Comparison of ENCODE assay signal across 10 mouse cellular contexts in genomic region chr2:165337191-165337590, GRCm38 (mm10). TPM values are rescaled to one million over a fixed set of nuclear protein-coding genes. Genes with fewer than 3 reads are reported as not detected.
DNase-seq lines count a peak whose midpoint lies in the region; ATAC-seq and TF ChIP-seq lines count a peak whose summit lies in the region.
"Had no signal": no experiment of that assay in that cellular context is flagged by ENCODE, and none has a peak within 500 bp of the region (broad histone marks: within the 10 kb centered on the region; RNA-seq: fewer than 3 reads in every experiment).

No protein-coding gene starts in this region.

- in situ Hi-C loops in CH12.LX (cut with MboI; ENCODE audit: low pct_ligation_motif_present, low pct_unique_long_range_greater_than_20kb, low sequenced_read_pairs), result loop anchor here (10.0 kb wide), 1 partner anchor 262 kb away; no protein-coding TSS in a partner anchor

- H3K36me3 ChIP-seq in kidney, embryonic 15.5 days, result no peaks in the 10 kb centered on the region
- H3K36me3 ChIP-seq in CH12.LX (replicated peaks in 1 of 2; ENCODE audit: control insufficient read depth in 1 of 2, insufficient read depth in 1 of 2, low read length in 1 of 2), result no peaks in the 10 kb centered on the region
- H3K36me3 ChIP-seq in embryonic facial prominence, embryonic 11.5 days (replicated peaks; ENCODE audit: control insufficient read depth, insufficient read depth, low read depth, low read length), result no peaks in the 10 kb centered on the region
- no peaks in the 10 kb centered on the region for H3K36me3 ChIP-seq in lung, postnatal 0 days (ENCODE audit: insufficient read depth, low read length)
- H3K36me3 ChIP-seq: embryonic facial prominence, embryonic 12.5 days; liver, embryonic 13.5 days had no signal

- H3K9ac ChIP-seq in kidney, embryonic 15.5 days, result no peak overlapping the region
- no peak overlapping the region for H3K9ac ChIP-seq in CH12.LX (ENCODE audit: insufficient read depth, low read depth)
- no peak overlapping the region for H3K9ac ChIP-seq in embryonic facial prominence, embryonic 11.5 days (replicated peaks; ENCODE audit: low read length)
- H3K9ac ChIP-seq in lung, postnatal 0 days (replicated peaks; ENCODE audit: low read depth), result no peak overlapping the region
- H3K9ac ChIP-seq: embryonic facial prominence, embryonic 12.5 days; liver, embryonic 13.5 days had no signal

- H3K27ac ChIP-seq in kidney, embryonic 15.5 days, result no peak overlapping the region
- no peak overlapping the region for H3K27ac ChIP-seq in CH12.LX (ENCODE audit: insufficient read depth, low read depth)
- no peak overlapping the region for H3K27ac ChIP-seq in embryonic facial prominence, embryonic 11.5 days (replicated peaks; ENCODE audit: low read depth, low read length)
- H3K27ac ChIP-seq in lung, postnatal 0 days (ENCODE audit: low read length), result no peak overlapping the region
- H3K27ac ChIP-seq: embryonic facial prominence, embryonic 12.5 days; liver, embryonic 13.5 days had no signal

- H3K4me2 ChIP-seq in kidney, embryonic 15.5 days, result no peak overlapping the region
- no peak overlapping the region for H3K4me2 ChIP-seq in CH12.LX (ENCODE audit: insufficient read depth, low read depth, poor library complexity, severe bottlenecking)
- no peak overlapping the region for H3K4me2 ChIP-seq in embryonic facial prominence, embryonic 11.5 days (ENCODE audit: low read depth, low read length)
- H3K4me2 ChIP-seq in lung, postnatal 0 days (replicated peaks; ENCODE audit: low read depth, low read length), result no peak overlapping the region
- H3K4me2 ChIP-seq: embryonic facial prominence, embryonic 12.5 days; liver, embryonic 13.5 days had no signal

- H3K4me1 ChIP-seq in kidney, embryonic 15.5 days, result peaks cover 10% of the 10 kb centered on the region
- H3K4me1 ChIP-seq in CH12.LX (ENCODE audit: control insufficient read depth in 1 of 2, insufficient read depth in 2 of 2), result peaks cover 14 to 35% of the 10 kb centered on the region in 2 experiments
- H3K4me1 ChIP-seq in embryonic facial prominence, embryonic 11.5 days (ENCODE audit: control insufficient read depth, insufficient read depth, low read length), result no peaks in the 10 kb centered on the region
- no peaks in the 10 kb centered on the region for H3K4me1 ChIP-seq in lung, postnatal 0 days (ENCODE audit: insufficient read depth, low read depth, low read length)
- H3K4me1 ChIP-seq: liver, embryonic 13.5 days had no signal

- TF ChIP-seq RAD21 in CH12.LX (IDR thresholded peaks at IDR 0.05; ENCODE audit: low read depth, low read length), result peak; percentile 75

- TF ChIP-seq CTCF in CH12.LX (conservative IDR thresholded peaks at IDR 0.05 in 1 of 2, IDR thresholded peaks at IDR 0.05 in 1 of 2; ENCODE audit: low read depth in 2 of 2, low read length in 2 of 2), result peak; percentile 20 to 79; a peak in 2 of 4 replicates
- TF ChIP-seq CTCF in lung, postnatal 0 days (IDR thresholded peaks at IDR 0.05), result peak; percentile 84

- H3K4me3 ChIP-seq in kidney, embryonic 15.5 days (replicated peaks), result no peak overlapping the region
- H3K4me3 ChIP-seq in CH12.LX (replicated peaks in 1 of 3; ENCODE audit: low read depth in 2 of 3, low read length in 2 of 3, poor library complexity in 1 of 3), result no peak overlapping the region
- no peak overlapping the region for H3K4me3 ChIP-seq in embryonic facial prominence, embryonic 11.5 days (ENCODE audit: low read depth, low read length)
- no peak overlapping the region for H3K4me3 ChIP-seq in lung, postnatal 0 days (ENCODE audit: low read depth, low read length)
- H3K4me3 ChIP-seq: embryonic facial prominence, embryonic 12.5 days; liver, embryonic 13.5 days had no signal

- DNase-seq in kidney, adult 11 months, result peak; percentile 56
- DNase-seq in CH12.LX (ENCODE audit: extremely low read depth), result peak; percentile 31
- DNase-seq in ZHBTc4 (ENCODE audit: low read depth, low spot score), result peak; percentile 57
- DNase-seq in embryonic facial prominence, embryonic 11.5 days (ENCODE audit: low spot score), result peak; percentile 59
- peak; percentile 66 for DNase-seq in lung, postnatal 0 days (ENCODE audit: low spot score)
- DNase-seq: liver, embryonic 13.5 days had no signal

- no peak for TF ChIP-seq POLR2A in CH12.LX (IDR thresholded peaks at IDR 0.05; ENCODE audit: low read depth, low read length)

- no peaks in the 10 kb centered on the region for H3K27me3 ChIP-seq in kidney, embryonic 15.5 days
- H3K27me3 ChIP-seq in CH12.LX (replicated peaks), result peaks cover 11% of the 10 kb centered on the region
- no peaks in the 10 kb centered on the region for H3K27me3 ChIP-seq in embryonic facial prominence, embryonic 11.5 days (ENCODE audit: control insufficient read depth, insufficient read depth, low read length)
- no peaks in the 10 kb centered on the region for H3K27me3 ChIP-seq in lung, postnatal 0 days (replicated peaks; ENCODE audit: insufficient read depth, low read length)
- H3K27me3 ChIP-seq: embryonic facial prominence, embryonic 12.5 days; liver, embryonic 13.5 days had no signal

- no peak for ATAC-seq in kidney, embryonic 15.5 days (replicated peaks; ENCODE audit: low FRiP score)
- no peak for ATAC-seq in embryonic facial prominence, embryonic 11.5 days (replicated peaks; ENCODE audit: insufficient number of reproducible peaks, low FRiP score, low TSS enrichment, low read depth)
- no peak for ATAC-seq in lung, postnatal 0 days
- no peak for ATAC-seq in monocyte, adult 5-6 weeks (replicated peaks; ENCODE audit: insufficient number of reproducible peaks, low FRiP score, low TSS enrichment, poor library complexity, severe bottlenecking)
- no peak for ATAC-seq in erythroblast, adult 5-6 weeks (replicated peaks; ENCODE audit: low FRiP score, poor library complexity, severe bottlenecking)

- TF ChIP-seq EP300 in CH12.LX (IDR thresholded peaks at IDR 0.05; ENCODE audit: low read length), result no peak
- no peak for TF ChIP-seq EP300 in lung, postnatal 0 days (IDR thresholded peaks at IDR 0.05)

- H3K9me3 ChIP-seq in kidney, embryonic 15.5 days (replicated peaks), result no peaks in the 10 kb centered on the region
- H3K9me3 ChIP-seq in CH12.LX (replicated peaks; ENCODE audit: low read length), result peaks cover 2% of the 10 kb centered on the region
- H3K9me3 ChIP-seq in embryonic facial prominence, embryonic 11.5 days (replicated peaks; ENCODE audit: control insufficient read depth, low read length), result no peaks in the 10 kb centered on the region
- no peaks in the 10 kb centered on the region for H3K9me3 ChIP-seq in lung, postnatal 0 days (ENCODE audit: low read length)
- H3K9me3 ChIP-seq: embryonic facial prominence, embryonic 12.5 days; liver, embryonic 13.5 days had no signal

- 20% methylated on average over 3 of the region's 3 CpGs for WGBS in kidney, embryonic 15.5 days
- 26% methylated on average over 3 of the region's 3 CpGs for WGBS in embryonic facial prominence, embryonic 11.5 days
- 30% methylated on average over 3 of the region's 3 CpGs for WGBS in lung, postnatal 0 days

- dilution Hi-C loops in CH12.LX (cut with MboI; ENCODE audit: extremely low pct_ligation_motif_present, extremely low pct_unique_long_range_greater_than_20kb, low sequenced_read_pairs), result no loop called here

- no peaks in the 10 kb centered on the region for H3K79me2 ChIP-seq in CH12.LX (replicated peaks; ENCODE audit: control insufficient read depth, extremely low read depth, insufficient read depth, poor library complexity, severe bottlenecking)

RNA-seq across cellular contexts. Expression of gene Elmo2, which starts 10.9 kb away (rescaled TPM):
- 71.3 and 82.3 TPM in 2 replicates for polyA plus RNA-seq in kidney, embryonic 15.5 days (2015; fragmentation: Nextera tagmentation; extraction: Ambion mirVana)
- total RNA-seq in CH12.LX (2012; rRNA removed) (11.7 and 13.2 TPM in 2 replicates), CH12.LX (2014; rRNA removed) (9.0 and 9.6 TPM in 2 replicates)
- 8.4 and 10.1 TPM in 2 replicates for polyA plus RNA-seq in CH12.LX (2012; ENCODE audit: insufficient read length, low read depth)
- polyA plus RNA-seq in embryonic facial prominence, embryonic 11.5 days (2014; fragmentation: Nextera tagmentation; extraction: Ambion mirVana), result 85.9 and 92.9 TPM in 2 replicates
- polyA plus RNA-seq in lung, postnatal 0 days (2015; fragmentation: Nextera tagmentation; extraction: Ambion mirVana), result 61.1 and 66.4 TPM in 2 replicates
- total RNA-seq in monocyte, adult 5-6 weeks (2017), result 120 to 175 TPM (median 140 TPM) in 3 replicates
- total RNA-seq in erythroblast, adult 5-6 weeks (2015; ENCODE audit: low replicate concordance), result 15.8 and 15.9 TPM in 2 replicates
- 5.6 and 9.4 TPM in 2 replicates for total RNA-seq in erythroblast, adult 5-6 weeks (2017; ENCODE audit: low replicate concordance)

RNA-seq across cellular contexts. Expression of gene Zfp663, which starts 31.3 kb away (rescaled TPM):
- polyA plus RNA-seq in kidney, embryonic 15.5 days (2015; fragmentation: Nextera tagmentation; extraction: Ambion mirVana), result 1.1 TPM in 2 replicates
- total RNA-seq in CH12.LX (2012; rRNA removed), result not detected in 2 replicates
- total RNA-seq in CH12.LX (2014; rRNA removed), result not detected in 2 replicates
- not detected in 2 replicates for polyA plus RNA-seq in CH12.LX (2012; ENCODE audit: insufficient read length, low read depth)
- 2.7 and 4.9 TPM in 2 replicates for polyA plus RNA-seq in embryonic facial prominence, embryonic 11.5 days (2014; fragmentation: Nextera tagmentation; extraction: Ambion mirVana)
- polyA plus RNA-seq in lung, postnatal 0 days (2015; fragmentation: Nextera tagmentation; extraction: Ambion mirVana), result 1.2 and 2.0 TPM in 2 replicates
- not detected in 3 replicates for total RNA-seq in monocyte, adult 5-6 weeks (2017)
- not detected in 2 replicates for total RNA-seq in erythroblast, adult 5-6 weeks (2015; ENCODE audit: low replicate concordance)
- not detected in 2 replicates for total RNA-seq in erythroblast, adult 5-6 weeks (2017; ENCODE audit: low replicate concordance)

RNA-seq across cellular contexts. Expression of gene Slc35c2, which starts 49.5 kb away (rescaled TPM):
- 53.7 and 54.6 TPM in 2 replicates for polyA plus RNA-seq in kidney, embryonic 15.5 days (2015; fragmentation: Nextera tagmentation; extraction: Ambion mirVana)
- 45.5 and 49.3 TPM in 2 replicates for total RNA-seq in CH12.LX (2012; rRNA removed)
- total RNA-seq in CH12.LX (2014; rRNA removed), result 41.6 and 55.3 TPM in 2 replicates
- 35.2 and 57.8 TPM in 2 replicates for polyA plus RNA-seq in CH12.LX (2012; ENCODE audit: insufficient read length, low read depth)
- polyA plus RNA-seq in embryonic facial prominence, embryonic 11.5 days (2014; fragmentation: Nextera tagmentation; extraction: Ambion mirVana), result 38.6 and 41.8 TPM in 2 replicates
- 42.8 and 44.1 TPM in 2 replicates for polyA plus RNA-seq in lung, postnatal 0 days (2015; fragmentation: Nextera tagmentation; extraction: Ambion mirVana)
- total RNA-seq in monocyte, adult 5-6 weeks (2017), result 40.2 to 52.6 TPM (median 47.2 TPM) in 3 replicates
- total RNA-seq in erythroblast, adult 5-6 weeks (2015; ENCODE audit: low replicate concordance), result 22.6 and 34.2 TPM in 2 replicates
- 10.0 and 14.6 TPM in 2 replicates for total RNA-seq in erythroblast, adult 5-6 weeks (2017; ENCODE audit: low replicate concordance)

RNA-seq across cellular contexts. Expression of gene Zfp334, which starts 50.9 kb away (rescaled TPM):
- polyA plus RNA-seq in kidney, embryonic 15.5 days (2015; fragmentation: Nextera tagmentation; extraction: Ambion mirVana), result 7.7 and 9.1 TPM in 2 replicates
- not detected in 2 replicates for total RNA-seq in CH12.LX (2012; rRNA removed)
- total RNA-seq in CH12.LX (2014; rRNA removed), result not detected in 2 replicates
- polyA plus RNA-seq in CH12.LX (2012; ENCODE audit: insufficient read length, low read depth), result not detected in 2 replicates
- 19.9 and 22.0 TPM in 2 replicates for polyA plus RNA-seq in embryonic facial prominence, embryonic 11.5 days (2014; fragmentation: Nextera tagmentation; extraction: Ambion mirVana)
- 2.5 and 2.6 TPM in 2 replicates for polyA plus RNA-seq in lung, postnatal 0 days (2015; fragmentation: Nextera tagmentation; extraction: Ambion mirVana)
- total RNA-seq in monocyte, adult 5-6 weeks (2017), result not detected in 3 replicates
- not detected in 2 replicates for total RNA-seq in erythroblast, adult 5-6 weeks (2015; ENCODE audit: low replicate concordance)
- total RNA-seq in erythroblast, adult 5-6 weeks (2017; ENCODE audit: low replicate concordance), result not detected in 2 replicates
